Mouse (Mus musculus) lung, postnatal 14 days (tissue): ENCODE results near the gene Cdkl4.
"Not testable (repeated sequence)": the region's sequence is repeated elsewhere in the genome, so short reads cannot be mapped to it uniquely, and the experiment has no call there.

Source experiments
- DNase-seq: peaks from one replicate; pipeline ENCODE4 v3.0.0; 2021

Gene Cdkl4

DNA sequence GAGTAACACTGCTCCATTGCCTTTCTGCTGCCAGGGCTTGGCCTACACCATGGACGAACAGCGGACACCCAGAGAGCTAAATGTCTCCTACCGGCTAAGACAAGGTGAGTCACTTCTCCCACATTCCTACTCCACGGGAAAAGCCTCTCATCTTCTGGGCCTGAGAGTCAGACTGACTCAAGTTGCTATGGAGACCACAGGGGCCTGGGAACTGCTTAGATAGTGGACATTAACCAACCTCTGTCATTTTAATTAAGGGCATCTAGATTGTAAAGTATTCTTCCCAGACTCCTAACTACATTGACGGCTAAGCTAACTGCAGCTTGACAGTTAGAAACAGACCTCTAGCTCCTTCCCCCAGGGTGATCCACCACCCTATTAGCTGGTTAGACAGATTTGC lies 14.8 kb downstream of the Cdkl4 start:
- DNase-seq = no peak

DNA sequence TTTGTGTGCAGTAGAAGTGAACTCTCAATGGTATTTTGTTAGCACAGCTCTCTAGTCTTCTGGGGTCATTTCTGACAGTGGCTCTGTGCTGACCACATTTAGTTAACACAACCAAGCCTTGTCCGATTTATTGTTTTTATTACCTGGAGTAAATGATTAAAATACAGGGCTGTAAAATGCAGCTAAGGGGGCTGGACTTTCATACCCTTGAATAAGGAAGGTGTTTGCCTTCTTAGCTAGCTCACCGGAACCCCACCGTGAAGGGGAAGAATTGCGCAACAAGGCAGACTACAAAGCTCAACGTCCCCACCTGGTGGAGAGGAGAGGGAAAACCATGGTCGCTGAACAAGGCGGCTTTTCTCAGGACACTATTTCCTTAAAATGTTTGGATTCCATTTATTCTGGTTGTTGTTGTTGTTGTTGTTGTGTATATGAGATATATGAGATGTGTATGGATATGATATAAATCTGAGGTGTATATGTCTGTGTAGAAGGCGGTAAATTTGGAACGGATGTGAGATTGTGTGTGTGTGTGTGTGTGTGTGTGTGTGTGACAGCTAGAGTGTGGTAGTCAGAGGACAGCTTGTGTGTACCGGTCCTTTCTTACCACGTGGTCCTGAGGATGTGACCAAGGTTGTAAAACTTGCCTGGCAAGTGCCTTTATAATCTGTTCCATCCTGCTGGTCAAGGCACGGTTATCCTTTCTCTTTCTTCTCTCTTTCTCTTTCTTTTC lies 16.8 kb downstream of the Cdkl4 start:
- peak; percentile 86 for DNase-seq

- no peak for DNase-seq
These were observed 17.9 kb downstream of the Cdkl4 start for GRCm38 (mm10) chr17:80559745-80560144.

DNA sequence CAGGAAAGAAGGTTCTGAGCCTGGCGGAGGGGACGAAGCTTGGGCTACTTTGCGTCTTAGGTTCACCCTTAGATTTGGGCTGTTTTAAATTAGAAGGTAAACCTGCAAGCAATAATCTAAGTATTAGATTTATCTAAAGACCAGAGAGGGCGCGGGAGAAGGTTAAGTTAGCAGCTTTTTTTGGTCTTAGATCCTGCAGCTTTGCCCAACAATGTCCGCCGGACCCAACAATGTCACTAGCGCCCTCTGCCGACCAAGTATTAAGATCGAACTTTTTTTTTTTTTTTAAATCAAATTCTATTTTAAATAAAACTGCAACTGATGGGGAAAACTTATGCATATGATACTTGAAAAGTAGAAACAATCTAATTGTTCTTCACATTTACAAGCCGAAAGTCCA lies 18.6 kb downstream of the Cdkl4 start:
- DNase-seq = peak; percentile 67

DNA sequence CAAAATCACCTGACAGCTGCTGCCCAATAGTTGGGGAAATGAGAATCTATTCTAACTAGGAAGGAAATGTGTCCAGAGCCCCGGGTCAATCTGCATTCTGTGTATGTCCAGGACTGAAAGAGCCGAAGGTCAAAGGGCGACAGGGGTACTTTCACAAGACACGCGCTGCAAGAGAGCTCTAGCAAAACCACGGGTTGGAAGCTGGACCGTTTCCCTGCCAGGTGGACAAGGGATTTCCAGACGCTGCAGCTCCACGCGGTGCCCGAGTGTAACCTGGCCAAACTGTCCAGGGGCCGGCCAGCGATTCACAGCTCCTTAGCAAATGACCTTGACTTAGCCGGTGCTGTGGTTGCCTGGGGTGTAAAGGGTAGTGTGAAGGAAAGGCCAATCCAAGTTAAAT lies 19.0 kb downstream of the Cdkl4 start:
- DNase-seq = no peak

DNA sequence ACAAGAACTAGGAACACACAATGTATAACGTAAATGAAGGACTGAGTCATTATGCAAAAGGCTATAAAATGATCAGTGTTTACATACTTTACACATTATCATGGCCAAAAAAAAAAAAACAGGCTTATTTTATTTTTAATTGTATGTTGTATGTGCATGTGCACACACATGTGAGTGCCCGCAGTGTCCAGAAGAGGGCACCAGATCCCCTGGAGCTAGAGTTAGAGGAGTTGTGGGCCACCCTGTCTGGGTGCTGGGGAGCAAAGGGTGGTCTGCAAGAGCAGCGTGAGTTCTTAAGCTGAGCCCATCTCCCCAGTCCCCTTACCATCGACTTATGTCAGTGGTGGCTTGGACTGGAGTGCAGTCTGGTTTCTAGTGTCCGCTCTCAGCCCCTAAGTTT lies 20.2 kb downstream of the Cdkl4 start:
- DNase-seq = no peak

DNA sequence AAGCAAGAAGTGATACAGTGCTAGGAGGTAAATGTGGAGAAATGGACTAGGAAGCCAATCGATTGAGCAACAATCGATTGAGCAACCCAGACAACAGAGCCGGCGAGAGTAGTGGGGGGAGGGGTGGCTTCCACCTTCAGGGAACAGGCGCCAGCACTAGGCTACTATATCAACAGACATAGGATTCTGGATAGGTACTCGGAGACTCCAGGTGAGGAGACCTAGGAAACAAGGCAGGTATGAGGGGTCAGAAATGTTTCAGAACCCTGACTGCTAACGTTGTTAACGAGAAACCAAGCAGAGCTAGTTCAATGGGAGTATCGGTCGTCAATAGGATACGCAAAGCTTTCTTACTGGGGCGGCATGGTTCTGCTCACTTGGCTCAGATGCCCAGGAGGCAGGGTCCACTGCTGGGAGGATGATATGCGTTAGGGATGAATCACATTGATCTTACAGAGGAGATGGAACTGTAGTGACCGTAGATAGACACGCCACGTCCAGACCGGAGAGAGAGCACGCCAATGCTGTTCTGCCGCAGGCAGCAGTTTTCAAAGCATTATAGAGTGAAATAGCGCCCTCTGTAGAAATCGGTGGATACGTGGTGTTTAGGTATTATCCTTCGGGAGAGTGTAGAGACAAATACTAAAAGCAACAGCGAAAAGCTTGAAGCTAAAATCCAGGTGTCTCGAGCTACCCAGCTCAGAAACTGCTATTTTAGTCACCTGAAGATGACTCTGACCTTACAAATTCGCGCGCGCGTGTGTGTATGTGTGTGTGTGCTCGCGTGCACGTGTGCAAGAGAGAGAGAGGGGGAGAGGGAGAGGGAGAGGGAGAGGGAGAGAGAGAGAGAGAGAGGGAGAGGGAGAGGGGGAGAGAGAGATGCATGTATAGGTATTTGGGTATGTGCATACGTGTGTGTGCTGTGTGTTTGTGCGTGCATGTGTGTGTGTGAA lies 24.0 kb downstream of the Cdkl4 start:
- DNase-seq = peak; percentile 84

DNA sequence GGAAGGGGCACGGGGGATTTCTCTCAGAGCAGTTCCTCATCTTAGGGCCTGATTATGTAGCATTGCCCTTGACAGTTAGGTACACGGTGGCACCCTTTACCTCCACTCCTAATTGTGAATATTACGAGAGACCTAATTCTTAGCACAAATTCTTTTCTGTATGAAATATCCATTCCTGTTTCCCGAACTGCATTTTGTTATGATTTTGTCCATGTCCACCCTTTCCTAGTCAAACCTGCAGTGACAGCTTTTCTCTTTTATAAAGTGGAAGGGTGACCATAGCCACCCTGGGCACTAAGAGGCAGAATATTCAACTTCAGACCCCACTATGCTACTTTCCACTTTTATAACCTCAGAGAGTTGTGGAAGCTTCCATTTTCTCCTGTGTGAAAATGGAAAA lies 25.0 kb downstream of the Cdkl4 start:
- no peak for DNase-seq

DNA sequence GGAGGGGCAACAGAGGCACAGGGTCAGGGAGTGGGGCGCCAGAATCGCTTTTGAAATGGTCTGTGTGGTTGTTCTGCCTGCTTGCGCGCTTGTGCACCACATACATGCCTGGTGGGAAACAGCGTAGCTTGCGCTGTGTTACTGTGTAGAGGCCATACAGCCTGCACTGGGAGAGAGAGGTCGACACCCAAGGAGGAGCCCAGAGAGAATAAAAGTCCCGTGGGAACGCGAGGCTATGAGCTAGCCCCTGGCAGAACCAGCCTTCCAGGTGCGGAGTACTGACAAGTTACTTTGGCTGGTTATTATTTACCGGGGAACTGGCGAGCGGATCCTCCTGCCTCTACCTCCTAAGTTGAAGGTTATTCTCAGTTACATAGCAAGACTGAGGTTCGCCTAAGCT lies 26.6 kb downstream of the Cdkl4 start:
- no peak for DNase-seq

GRCm38 (mm10) chr17:80546846-80547245 lies 30.8 kb downstream of the Cdkl4 start:
- DNase-seq = no peak

GRCm38 (mm10) chr17:80546227-80546626 lies 31.4 kb downstream of the Cdkl4 start:
- no peak for DNase-seq

- no peak for DNase-seq
These were observed 34.0 kb downstream of the Cdkl4 start for GRCm38 (mm10) chr17:80543646-80544045.

GRCm38 (mm10) chr17:80537136-80537535 lies 40.5 kb downstream of the Cdkl4 start:
- no peak for DNase-seq

- DNase-seq = peak; percentile 8
These were observed 42.0 kb downstream of the Cdkl4 start for GRCm38 (mm10) chr17:80535633-80536032.

GRCm38 (mm10) chr17:80531351-80531750 lies 46.3 kb downstream of the Cdkl4 start:
- not testable (repeated sequence) for DNase-seq

DNA sequence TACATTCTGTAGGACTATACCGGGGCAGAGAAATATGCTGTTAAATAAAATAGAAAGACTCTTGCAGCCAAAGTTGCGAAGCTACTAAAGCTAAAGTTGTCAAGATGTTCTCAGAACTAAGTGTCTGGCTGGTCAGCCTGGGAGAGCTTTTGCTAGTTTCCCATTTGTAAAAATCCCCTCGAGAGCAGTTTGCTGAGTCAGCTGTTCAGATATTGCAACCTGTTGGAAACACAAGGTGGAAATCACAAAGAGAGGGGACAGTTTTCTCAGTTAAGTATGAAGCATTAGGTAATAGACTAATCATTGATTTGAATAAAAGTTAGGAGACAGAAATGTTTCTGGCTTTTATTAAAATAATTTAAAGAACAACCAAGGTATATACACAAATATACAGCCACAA lies 54.4 kb downstream of the Cdkl4 start:
- DNase-seq = no peak

DNA sequence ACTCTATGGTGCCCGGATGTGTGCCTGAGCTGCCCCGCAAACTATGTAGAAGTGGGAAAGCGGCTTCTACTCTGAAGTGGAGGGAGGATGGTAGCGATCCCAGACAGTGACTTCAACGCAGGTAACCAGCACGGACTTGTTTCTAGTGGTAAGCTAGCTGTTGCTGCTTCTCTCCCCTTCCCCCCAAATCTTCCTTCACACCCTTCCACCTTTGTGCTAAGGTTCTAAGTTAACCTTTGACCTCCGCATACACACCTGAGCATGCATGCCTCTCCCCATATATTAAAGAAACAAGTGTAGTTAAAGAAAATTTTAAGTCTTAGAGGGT lies 55.4 kb downstream of the Cdkl4 start:
- DNase-seq = no peak

DNA sequence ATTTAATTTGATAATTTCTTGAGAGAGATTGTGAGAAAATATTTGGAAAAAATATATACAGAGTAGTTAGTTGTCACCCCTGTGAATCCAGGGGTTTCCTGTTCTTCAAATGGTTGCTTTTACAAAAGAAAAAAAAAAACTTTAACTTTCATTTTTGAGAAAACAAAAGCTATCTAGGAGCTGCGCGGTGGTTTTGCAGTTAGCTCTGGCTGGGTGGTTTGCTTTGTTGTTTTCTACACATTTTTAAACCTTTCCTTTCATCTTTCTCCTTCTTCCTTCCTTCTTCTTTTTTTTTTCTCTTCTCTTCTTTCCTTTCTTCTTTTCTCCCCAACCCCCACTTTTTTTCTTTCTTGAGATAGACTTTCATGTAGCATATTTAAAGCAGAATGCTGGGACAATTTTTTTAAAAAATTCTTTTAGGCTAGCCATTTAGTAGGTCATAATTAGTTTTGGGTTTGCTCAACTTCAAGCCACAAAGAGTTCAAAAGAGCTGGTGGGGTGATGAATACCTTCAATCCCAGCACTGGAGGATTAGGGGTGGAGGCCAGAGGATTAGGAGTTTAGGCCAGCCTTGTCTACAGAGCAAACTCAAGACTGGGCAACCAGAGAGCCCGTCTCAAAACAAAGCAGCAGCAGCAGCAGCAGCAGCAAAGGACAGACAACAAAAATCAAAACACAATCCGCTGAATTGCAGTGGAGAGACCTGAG lies 55.9 kb downstream of the Cdkl4 start:
- no peak for DNase-seq

DNA sequence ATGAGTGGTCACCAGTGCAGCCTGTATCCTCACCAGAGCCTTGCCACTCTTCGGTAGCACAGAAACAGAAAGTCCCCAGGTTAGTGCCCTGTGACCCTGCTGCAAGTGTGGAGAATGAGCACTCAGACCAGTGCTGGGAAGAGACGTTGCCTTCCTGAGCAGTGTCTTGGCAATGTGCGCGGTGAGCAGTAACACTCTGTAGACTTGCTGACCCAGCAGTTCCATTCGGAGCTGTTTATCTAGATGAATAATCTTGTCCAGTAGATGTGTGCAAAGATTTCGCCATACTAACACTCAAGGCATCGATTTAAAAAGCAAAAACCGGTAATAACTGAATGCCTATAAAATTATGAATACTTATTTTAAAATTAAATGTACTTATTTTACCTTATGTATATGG lies 57.1 kb downstream of the Cdkl4 start:
- DNase-seq = no peak

DNA sequence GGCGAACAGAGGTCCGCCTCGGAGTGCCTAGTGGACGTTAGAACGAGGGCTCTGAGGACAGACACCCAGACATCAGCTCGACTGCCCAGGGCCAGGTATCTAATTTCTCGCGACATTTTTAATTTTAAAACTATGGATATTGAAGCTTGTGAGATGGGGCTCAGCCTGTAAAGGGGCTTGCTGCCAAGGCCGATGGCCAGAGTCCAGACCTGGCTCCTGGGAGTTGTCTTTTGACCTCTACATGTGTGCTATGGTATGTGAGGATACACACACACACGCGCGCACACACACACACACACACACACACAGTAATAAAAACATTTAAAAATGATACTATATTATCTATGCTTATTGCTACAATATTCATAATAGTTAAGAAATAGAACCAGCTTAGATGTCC lies 58.8 kb downstream of the Cdkl4 start:
- DNase-seq = no peak

DNA sequence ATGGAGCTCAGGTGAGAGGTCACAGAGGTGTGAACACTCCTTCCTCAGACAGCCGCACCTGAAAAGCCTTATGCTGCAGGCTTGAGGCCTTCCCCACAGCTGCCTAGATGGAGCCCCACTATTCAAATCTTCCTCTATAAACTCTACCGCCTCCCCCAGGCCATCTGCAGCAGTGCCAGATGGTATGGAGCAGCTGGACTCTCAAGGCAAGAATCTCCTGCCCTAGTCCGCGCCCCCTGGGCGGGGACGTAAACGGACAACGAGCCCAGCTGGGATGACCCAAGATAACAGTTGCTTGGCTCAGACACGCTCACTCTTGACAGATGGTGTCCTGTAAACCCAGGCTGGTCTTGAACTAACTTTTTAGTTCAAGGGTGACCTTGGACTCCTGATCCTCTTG lies 60.4 kb downstream of the Cdkl4 start:
- DNase-seq = no peak

GRCm38 (mm10) chr17:80515956-80516355 lies 61.7 kb downstream of the Cdkl4 start:
- DNase-seq = no peak

DNA sequence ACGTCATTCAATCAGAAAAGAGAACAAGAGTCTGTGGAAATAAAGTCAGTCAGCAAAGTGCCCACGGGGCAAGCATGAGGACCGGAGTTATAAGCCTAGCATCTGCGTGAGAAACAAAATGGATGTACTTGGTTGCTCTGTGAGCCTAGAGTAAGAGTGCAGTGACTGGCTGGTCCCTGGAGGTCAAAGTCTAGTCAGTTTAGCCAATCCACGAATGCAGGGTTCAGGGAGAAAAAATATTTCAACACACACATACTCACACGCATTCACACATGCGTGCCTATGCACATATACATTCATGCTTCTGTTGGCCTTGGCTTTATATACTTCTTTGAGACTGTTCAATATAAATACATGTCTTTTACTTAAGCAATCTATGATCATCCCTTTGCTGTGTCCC lies 62.1 kb downstream of the Cdkl4 start:
- DNase-seq = no peak

DNA sequence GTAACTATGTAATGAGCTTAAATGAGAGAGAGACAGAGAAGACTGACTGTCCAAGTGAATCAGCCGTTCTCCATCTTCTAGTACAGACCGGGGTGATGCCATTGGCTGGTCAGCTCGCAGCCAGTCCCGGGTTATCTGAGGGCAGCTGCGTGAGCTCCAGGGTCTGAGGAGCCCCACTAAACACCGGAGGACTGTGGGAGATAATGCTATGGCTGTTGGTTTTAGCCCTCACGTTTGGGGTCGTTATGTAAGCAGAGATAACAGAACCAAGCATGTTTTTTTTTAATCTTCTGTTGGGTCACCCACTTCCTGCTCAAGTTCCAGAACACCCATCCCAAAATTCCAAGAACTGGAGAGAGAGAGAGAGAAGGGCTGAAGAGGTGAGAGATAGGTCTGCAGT lies 63.8 kb downstream of the Cdkl4 start:
- no peak for DNase-seq
